Mouse (Mus musculus) cerebellum, postnatal 14 days (tissue): ENCODE results near the gene Shank2.

Experiments
- DNase-seq, 2 experiments: peaks; one replicate each; pipeline ENCODE4 v3.0.0; 2021; ENCODE audit warnings: mixed read lengths in 2 of 2

Shank2 gene

GRCm38 (mm10) chr7:144285066-144285633 lies 283.4 kb downstream of the Shank2 start:
- no peak for DNase-seq

- DNase-seq, result peak; percentile 57 to 68
These were observed 284.2 kb downstream of the Shank2 start for GRCm38 (mm10) chr7:144285912-144286311.

- DNase-seq, result no peak
These were observed 286.3 kb downstream of the Shank2 start for GRCm38 (mm10) chr7:144287991-144288390.

- DNase-seq, result peak; percentile 48 to 65
These were observed 289.8 kb downstream of the Shank2 start for GRCm38 (mm10) chr7:144291478-144291877.

- peak; percentile 76 to 81 for DNase-seq
These were observed 291.9 kb downstream of the Shank2 start for GRCm38 (mm10) chr7:144293611-144294010.

GRCm38 (mm10) chr7:144294239-144295200 lies 292.8 kb downstream of the Shank2 start:
- DNase-seq, result peak; percentile 78 to 80

GRCm38 (mm10) chr7:144299351-144299750 lies 297.6 kb downstream of the Shank2 start:
- no peak for DNase-seq

- DNase-seq, result peak; percentile 90 to 91
These were observed 299.9 kb downstream of the Shank2 start for GRCm38 (mm10) chr7:144301646-144302045.

- no peak for DNase-seq
These were observed 300.8 kb downstream of the Shank2 start for GRCm38 (mm10) chr7:144302498-144302897.

GRCm38 (mm10) chr7:144307853-144308409 lies 306.2 kb downstream of the Shank2 start:
- peak; percentile 72 to 74 for DNase-seq

GRCm38 (mm10) chr7:144314438-144315105 lies 312.8 kb downstream of the Shank2 start:
- peak; percentile 60 to 69 for DNase-seq

GRCm38 (mm10) chr7:144316224-144316623 lies 314.5 kb downstream of the Shank2 start:
- DNase-seq, result no peak

- DNase-seq, result peak in 1 of 2 experiments; percentile 49
These were observed 315.1 kb downstream of the Shank2 start for GRCm38 (mm10) chr7:144316797-144317196.

- no peak for DNase-seq
These were observed 322.3 kb downstream of the Shank2 start for GRCm38 (mm10) chr7:144324077-144324476.

GRCm38 (mm10) chr7:144324861-144325260 lies 323.1 kb downstream of the Shank2 start:
- no peak for DNase-seq

- DNase-seq, result peak; percentile 55 to 66
These were observed 323.9 kb downstream of the Shank2 start for GRCm38 (mm10) chr7:144325603-144326002.

- peak; percentile 44 to 63 for DNase-seq
These were observed 327.7 kb downstream of the Shank2 start for GRCm38 (mm10) chr7:144329403-144329890.

- no peak for DNase-seq
These were observed 334.9 kb downstream of the Shank2 start for GRCm38 (mm10) chr7:144336626-144337025.

- peak; percentile 48 to 57 for DNase-seq
These were observed 337.0 kb downstream of the Shank2 start for GRCm38 (mm10) chr7:144338694-144339093.

- DNase-seq, result no peak
These were observed 338.6 kb downstream of the Shank2 start for GRCm38 (mm10) chr7:144340376-144340775.

- no peak for DNase-seq
These were observed 364.4 kb downstream of the Shank2 start for GRCm38 (mm10) chr7:144366133-144366532.

GRCm38 (mm10) chr7:144373059-144373458 lies 371.3 kb downstream of the Shank2 start:
- DNase-seq, result peak in 1 of 2 experiments; percentile 36

GRCm38 (mm10) chr7:144375483-144375882 lies 373.8 kb downstream of the Shank2 start:
- no peak for DNase-seq
